Mouse (Mus musculus): ENCODE results near the gene Mapkap1. TPM values are rescaled to one million over a fixed set of nuclear protein-coding genes. Genes with fewer than 3 reads are reported as not detected.

Gene Mapkap1
- polyA plus RNA-seq, 1 experiment from 2014 or later: 30.9 TPM

DNA sequence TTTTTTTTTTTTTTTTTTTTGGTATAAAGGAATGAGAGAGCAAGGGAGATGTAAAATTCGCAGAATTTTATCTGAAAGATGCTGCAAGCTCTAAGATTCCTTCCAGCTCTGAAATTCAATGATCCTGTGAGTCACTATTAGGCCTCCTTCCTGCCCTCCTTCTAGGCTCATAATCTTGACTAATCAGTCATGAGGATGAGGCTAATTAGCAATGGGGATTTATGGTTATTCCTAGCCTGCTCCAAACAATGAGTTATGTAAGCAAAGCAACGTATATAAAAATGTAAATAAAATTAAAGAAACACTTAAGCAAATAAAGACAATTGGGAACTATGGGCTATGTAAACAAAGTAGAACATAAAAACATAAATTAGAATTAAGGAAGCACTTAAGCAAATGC, 32.2 kb upstream of the Mapkap1 start:
- Histone ChIP-seq H3K4me1 (replicated peaks) (peaks cover 27% of the 10 kb centered on the region), H3K4me3 (replicated peaks) (no peak overlapping the region), H3K27me3 (peaks cover 32% of the 10 kb centered on the region), H3K9ac (no peak overlapping the region), H3K9me3 (replicated peaks) (no peaks in the 10 kb centered on the region), H3K36me3 (replicated peaks) (no peaks in the 10 kb centered on the region), H3K27ac (replicated peaks) (no peak overlapping the region), H3K4me2 (no peak overlapping the region)
- no peak for ATAC-seq (ENCODE audit: insufficient read depth)
- 73% methylated on average over 2 of the region's 2 CpGs for WGBS (ENCODE audit: insufficient replicate concordance)

DNA sequence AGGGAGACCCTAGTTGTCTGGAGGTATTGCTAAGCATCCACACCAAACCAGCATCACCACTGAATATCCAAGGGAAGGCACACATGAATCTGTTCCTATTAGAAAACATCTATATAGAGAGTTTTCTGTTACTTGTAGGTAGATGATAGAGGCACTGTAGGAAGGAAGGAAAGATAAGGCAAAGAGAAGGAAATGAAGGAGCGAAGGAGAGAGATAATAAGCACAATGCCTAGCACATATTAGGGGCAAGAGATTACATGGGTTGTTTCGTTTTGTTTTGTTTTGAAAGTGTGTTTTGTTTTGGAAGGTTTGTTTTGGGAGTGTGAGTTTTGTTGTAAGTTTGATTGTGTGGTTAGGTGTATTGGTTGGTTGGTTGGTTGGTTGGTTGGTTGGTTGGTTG, 27.6 kb upstream of the Mapkap1 start:
- 39% methylated on average over 2 of the region's 2 CpGs for WGBS (ENCODE audit: insufficient replicate concordance)
- Histone ChIP-seq H3K4me3 (replicated peaks) (no peak overlapping the region), H3K27ac (replicated peaks) (no peak overlapping the region), H3K4me1 (replicated peaks) (peaks cover 2% of the 10 kb centered on the region), H3K9ac (no peak overlapping the region), H3K27me3 (peaks cover 19% of the 10 kb centered on the region), H3K4me2 (no peak overlapping the region), H3K9me3 (replicated peaks) (no peaks in the 10 kb centered on the region), H3K36me3 (replicated peaks) (no peaks in the 10 kb centered on the region)
- ATAC-seq (ENCODE audit: insufficient read depth): no peak

DNA sequence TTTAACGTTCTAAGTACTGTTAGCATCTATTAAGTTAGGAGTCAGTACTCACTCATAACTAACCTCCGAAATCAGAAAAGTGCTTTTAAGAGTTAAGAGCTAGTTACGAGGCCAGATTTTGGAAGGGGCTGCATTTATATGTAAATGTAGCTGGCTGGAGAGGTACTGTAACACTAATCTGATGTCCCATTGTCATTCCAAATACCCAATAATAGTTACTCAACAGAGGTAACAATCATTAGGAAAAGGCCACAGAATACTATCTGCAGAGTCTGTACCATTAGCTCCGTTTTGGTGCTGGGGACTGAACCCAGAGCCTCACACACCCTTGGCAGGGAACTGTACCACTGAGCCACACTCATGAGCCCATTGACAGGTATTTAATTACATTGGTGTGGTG, 7.0 kb upstream of the Mapkap1 start:
- no peak overlapping the region for H3K9ac ChIP-seq
- ATAC-seq (ENCODE audit: insufficient read depth): no peak
- no peaks in the 10 kb centered on the region for H3K9me3 ChIP-seq (replicated peaks)
- no peak overlapping the region for H3K4me3 ChIP-seq (replicated peaks)
- H3K27ac ChIP-seq (replicated peaks): no peak overlapping the region
- H3K4me1 ChIP-seq (replicated peaks): no peaks in the 10 kb centered on the region
- H3K36me3 ChIP-seq (replicated peaks): no peaks in the 10 kb centered on the region
- H3K4me2 ChIP-seq: no peak overlapping the region
- 55% methylated on average over 4 of the region's 4 CpGs for WGBS (ENCODE audit: insufficient replicate concordance)
- H3K27me3 ChIP-seq: no peaks in the 10 kb centered on the region

DNA sequence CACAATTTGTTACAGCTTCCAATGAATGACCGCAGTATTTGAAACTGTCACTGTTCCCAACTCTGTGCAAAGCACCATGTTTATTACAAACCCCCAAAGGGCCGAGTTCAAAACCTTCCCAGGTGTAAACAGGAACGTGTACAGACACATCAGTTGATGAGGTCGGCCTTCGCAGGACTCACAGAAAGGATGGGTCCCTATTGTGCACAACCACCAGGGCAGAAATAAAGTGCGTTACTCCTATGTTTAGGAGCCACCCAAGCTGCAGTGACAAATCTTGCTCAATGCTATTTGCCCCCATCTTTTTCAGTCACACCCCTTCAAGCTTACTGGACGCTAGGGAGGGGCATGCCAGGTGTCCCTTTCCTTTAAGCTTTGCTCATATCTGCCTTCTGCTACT, 1.0 kb downstream of the Mapkap1 start:
- Histone ChIP-seq H3K4me3 (replicated peaks) (peak overlapping the region; percentile 97), H3K27me3 (no peaks in the 10 kb centered on the region), H3K9me3 (replicated peaks) (no peaks in the 10 kb centered on the region), H3K27ac (replicated peaks) (peak overlapping the region; percentile 84; the same call in 1 of the 2 replicates), H3K4me2 (peak overlapping the region; percentile 85), H3K36me3 (replicated peaks) (no peaks in the 10 kb centered on the region), H3K4me1 (replicated peaks) (peaks cover 20% of the 10 kb centered on the region), H3K9ac (peak overlapping the region; percentile 92)
- WGBS (ENCODE audit: insufficient replicate concordance): 33% methylated on average over 7 of the region's 7 CpGs
- no peak for ATAC-seq (ENCODE audit: insufficient read depth)

DNA sequence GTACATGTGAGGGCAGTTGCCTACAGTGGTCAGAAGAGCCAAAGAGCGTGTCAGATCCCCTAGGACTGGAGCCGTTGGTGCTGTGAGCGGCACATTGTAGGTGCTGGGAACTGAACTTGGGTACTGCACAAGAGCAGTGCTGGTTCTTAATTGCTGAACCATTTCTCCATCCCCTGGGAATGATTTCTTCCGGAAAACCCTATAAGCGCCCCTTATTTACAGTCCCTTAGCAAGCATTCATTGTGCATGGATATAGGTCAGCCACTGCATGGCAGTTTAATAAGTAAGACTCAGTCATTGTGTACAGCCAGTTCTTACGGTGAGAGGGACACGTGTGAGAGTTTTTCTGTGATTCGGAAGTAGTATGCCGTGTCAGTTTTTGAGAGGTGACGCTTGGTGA, 1.8 kb downstream of the Mapkap1 start:
- H3K4me3 ChIP-seq (replicated peaks): no peak overlapping the region
- no peak for ATAC-seq (ENCODE audit: insufficient read depth)
- no peak overlapping the region for H3K27ac ChIP-seq (replicated peaks)
- no peaks in the 10 kb centered on the region for H3K27me3 ChIP-seq
- H3K9ac ChIP-seq: no peak overlapping the region
- 86% methylated on average over 10 of the region's 10 CpGs for WGBS (ENCODE audit: insufficient replicate concordance)
- H3K9me3 ChIP-seq (replicated peaks): no peaks in the 10 kb centered on the region
- no peak overlapping the region for H3K4me2 ChIP-seq
- H3K36me3 ChIP-seq (replicated peaks): no peaks in the 10 kb centered on the region
- H3K4me1 ChIP-seq (replicated peaks): peaks cover 20% of the 10 kb centered on the region

DNA sequence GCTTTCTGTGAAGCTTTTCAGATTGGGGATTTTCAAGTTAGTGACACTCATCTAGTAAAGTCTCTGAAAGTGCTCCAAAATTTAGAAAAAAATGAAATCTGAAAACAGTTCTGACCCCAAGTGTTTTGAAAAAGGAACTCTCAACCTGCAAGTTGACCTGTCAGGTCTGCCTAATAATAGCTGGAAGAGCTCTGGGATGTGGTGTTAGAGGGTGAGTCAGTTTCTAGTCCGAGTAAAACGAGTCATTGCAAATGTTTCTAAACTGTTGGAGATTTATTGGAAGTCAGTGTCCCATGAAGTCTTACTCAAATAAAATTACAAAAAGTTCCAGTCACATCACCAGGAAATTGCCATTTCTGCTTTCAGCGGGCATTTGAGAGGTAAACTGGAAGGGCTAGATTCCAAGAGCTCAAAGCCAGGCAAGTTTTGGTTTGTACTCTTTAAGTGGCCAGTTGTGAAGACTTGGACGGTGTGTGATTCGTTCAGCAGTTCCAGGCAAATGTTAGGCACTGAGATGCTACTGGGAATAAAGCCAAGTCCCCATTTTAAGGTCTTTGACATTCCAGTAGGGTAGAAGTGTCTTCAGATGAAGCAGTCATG, 3.3 kb downstream of the Mapkap1 start:
- no peak overlapping the region for H3K27ac ChIP-seq (replicated peaks)
- 75% methylated on average over 5 of the region's 5 CpGs for WGBS (ENCODE audit: insufficient replicate concordance)
- H3K36me3 ChIP-seq (replicated peaks): no peaks in the 10 kb centered on the region
- no peaks in the 10 kb centered on the region for H3K27me3 ChIP-seq
- H3K4me1 ChIP-seq (replicated peaks): peaks cover 20% of the 10 kb centered on the region
- H3K4me2 ChIP-seq: no peak overlapping the region
- no peak overlapping the region for H3K4me3 ChIP-seq (replicated peaks)
- ATAC-seq (ENCODE audit: insufficient read depth): no peak
- H3K9ac ChIP-seq: no peak overlapping the region
- H3K9me3 ChIP-seq (replicated peaks): no peaks in the 10 kb centered on the region

DNA sequence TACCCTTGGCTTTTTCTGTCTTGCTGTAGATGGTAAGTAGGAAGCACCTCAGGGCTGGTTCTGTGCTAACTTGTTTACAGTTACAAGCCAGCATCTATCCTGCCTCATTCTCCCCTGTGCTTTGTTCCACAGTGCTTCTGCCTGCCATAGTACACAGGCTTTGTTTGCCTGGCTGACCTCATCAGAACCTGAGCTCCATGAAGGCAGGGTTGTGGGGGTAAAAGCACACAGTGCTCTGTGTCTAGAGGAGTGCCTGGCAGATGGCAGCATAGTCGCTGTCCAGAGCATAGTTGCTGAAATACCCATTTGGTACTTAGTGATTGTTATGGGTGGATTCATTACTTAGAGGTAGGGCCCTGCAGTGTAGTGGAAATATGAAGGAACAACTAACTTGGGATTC, 13.7 kb downstream of the Mapkap1 start:
- no peaks in the 10 kb centered on the region for H3K27me3 ChIP-seq
- H3K27ac ChIP-seq (replicated peaks): no peak overlapping the region
- H3K9me3 ChIP-seq (replicated peaks): no peaks in the 10 kb centered on the region
- 55% methylated on average over 1 of the region's 1 CpGs for WGBS (ENCODE audit: insufficient replicate concordance)
- no peak overlapping the region for H3K4me2 ChIP-seq
- no peak overlapping the region for H3K4me3 ChIP-seq (replicated peaks)
- H3K9ac ChIP-seq: no peak overlapping the region
- no peak for ATAC-seq (ENCODE audit: insufficient read depth)
- H3K4me1 ChIP-seq (replicated peaks): no peaks in the 10 kb centered on the region; the same call in 1 of the 2 replicates
- H3K36me3 ChIP-seq (replicated peaks): no peaks in the 10 kb centered on the region

DNA sequence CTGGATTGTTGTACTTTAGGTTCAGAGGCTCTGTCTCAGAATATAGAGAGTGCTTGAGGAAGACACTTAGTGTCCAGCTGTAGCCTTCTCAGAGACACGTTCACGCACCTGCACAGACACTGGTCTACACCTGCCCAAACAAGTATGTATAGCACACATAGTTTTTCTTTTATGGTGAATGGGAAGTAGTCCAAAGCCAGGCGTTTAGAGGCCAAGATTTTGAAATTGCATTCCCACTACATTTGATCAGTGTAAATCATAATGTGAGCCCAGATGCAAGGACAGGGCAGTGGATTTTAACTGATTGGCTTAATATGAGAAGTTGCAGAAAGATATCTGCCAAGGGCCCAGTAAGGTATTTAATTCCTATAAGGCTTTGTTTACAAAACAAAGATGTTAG, 17.6 kb downstream of the Mapkap1 start:
- ATAC-seq (ENCODE audit: insufficient read depth): no peak
- WGBS (ENCODE audit: insufficient replicate concordance): 65% methylated on average over 3 of the region's 3 CpGs

DNA sequence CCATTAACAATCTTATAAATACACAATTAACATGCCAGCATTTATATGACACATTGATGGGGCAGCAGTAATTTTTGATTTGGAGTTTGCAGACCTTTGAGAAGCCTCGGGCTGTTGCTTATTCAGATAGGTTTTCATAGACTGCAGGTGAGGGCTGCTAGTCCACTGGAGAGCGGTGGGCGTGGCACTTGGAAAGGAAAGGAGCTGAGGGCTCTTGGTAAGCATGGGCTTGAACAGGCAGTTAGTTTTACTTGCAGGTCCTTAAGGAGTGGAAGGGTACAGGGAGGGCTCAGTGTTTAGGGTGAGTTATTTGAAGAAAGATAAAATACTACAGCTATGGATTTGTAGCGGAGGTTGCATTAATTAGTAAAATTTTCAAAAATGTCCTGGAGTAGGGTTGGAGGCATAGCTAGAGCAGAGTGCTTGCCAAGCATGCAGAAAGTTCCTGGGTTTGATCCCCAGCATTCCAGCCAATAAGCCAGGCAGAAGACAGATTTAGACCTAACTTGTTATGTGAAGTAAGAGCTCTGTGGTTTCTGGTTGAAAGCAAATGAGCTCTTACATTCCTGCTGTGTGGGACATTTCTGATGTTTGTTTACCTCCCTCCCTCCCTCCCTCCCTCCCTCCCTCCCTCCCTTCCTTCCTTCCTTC, 19.1 kb downstream of the Mapkap1 start:
- Histone ChIP-seq H3K4me1 (replicated peaks) (no peaks in the 10 kb centered on the region), H3K36me3 (replicated peaks) (no peaks in the 10 kb centered on the region), H3K4me2 (no peak overlapping the region), H3K27me3 (no peaks in the 10 kb centered on the region), H3K9ac (no peak overlapping the region), H3K4me3 (replicated peaks) (no peak overlapping the region), H3K27ac (replicated peaks) (no peak overlapping the region), H3K9me3 (replicated peaks) (no peaks in the 10 kb centered on the region)
- ATAC-seq (ENCODE audit: insufficient read depth): no peak
- 73% methylated on average over 4 of the region's 4 CpGs for WGBS (ENCODE audit: insufficient replicate concordance)

More for the DNA sequence above, 17.6 kb downstream of the Mapkap1 start:
- H3K36me3 ChIP-seq (replicated peaks): no peaks in the 10 kb centered on the region
- no peaks in the 10 kb centered on the region for H3K27me3 ChIP-seq
- no peak overlapping the region for H3K9ac ChIP-seq
- H3K4me3 ChIP-seq (replicated peaks): no peak overlapping the region
- H3K4me2 ChIP-seq: no peak overlapping the region
- no peaks in the 10 kb centered on the region for H3K9me3 ChIP-seq (replicated peaks)
- H3K4me1 ChIP-seq (replicated peaks): no peaks in the 10 kb centered on the region; the same call in 1 of the 2 replicates
- no peak overlapping the region for H3K27ac ChIP-seq (replicated peaks)

DNA sequence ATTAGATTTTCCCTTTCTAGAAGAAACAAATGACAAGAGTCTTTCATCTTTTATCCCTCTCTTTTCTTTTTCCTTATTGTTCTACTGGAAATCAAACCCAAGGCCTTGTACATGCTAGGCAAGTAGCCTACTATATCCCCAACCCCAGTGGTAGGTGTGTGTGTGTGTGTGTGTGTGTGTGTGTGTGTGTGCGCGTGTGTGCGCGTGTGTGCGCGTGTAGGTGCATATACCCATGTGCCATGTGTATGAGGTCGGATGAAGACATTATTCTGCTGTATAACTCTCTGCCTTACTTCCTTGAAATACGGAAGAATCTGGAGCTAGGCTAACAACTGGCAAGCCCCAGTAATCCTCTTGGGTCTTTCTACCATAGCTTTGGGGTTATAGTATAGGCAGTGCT, 24.1 kb downstream of the Mapkap1 start:
- H3K9me3 ChIP-seq (replicated peaks): no peaks in the 10 kb centered on the region
- no peak overlapping the region for H3K4me2 ChIP-seq
- 74% methylated on average over 8 of the region's 8 CpGs for WGBS (ENCODE audit: insufficient replicate concordance)
- no peak overlapping the region for H3K4me3 ChIP-seq (replicated peaks)
- no peak overlapping the region for H3K27ac ChIP-seq (replicated peaks)
- no peaks in the 10 kb centered on the region for H3K27me3 ChIP-seq
- no peak overlapping the region for H3K9ac ChIP-seq
- no peaks in the 10 kb centered on the region for H3K4me1 ChIP-seq (replicated peaks)
- ATAC-seq (ENCODE audit: insufficient read depth): no peak
- H3K36me3 ChIP-seq (replicated peaks): no peaks in the 10 kb centered on the region

DNA sequence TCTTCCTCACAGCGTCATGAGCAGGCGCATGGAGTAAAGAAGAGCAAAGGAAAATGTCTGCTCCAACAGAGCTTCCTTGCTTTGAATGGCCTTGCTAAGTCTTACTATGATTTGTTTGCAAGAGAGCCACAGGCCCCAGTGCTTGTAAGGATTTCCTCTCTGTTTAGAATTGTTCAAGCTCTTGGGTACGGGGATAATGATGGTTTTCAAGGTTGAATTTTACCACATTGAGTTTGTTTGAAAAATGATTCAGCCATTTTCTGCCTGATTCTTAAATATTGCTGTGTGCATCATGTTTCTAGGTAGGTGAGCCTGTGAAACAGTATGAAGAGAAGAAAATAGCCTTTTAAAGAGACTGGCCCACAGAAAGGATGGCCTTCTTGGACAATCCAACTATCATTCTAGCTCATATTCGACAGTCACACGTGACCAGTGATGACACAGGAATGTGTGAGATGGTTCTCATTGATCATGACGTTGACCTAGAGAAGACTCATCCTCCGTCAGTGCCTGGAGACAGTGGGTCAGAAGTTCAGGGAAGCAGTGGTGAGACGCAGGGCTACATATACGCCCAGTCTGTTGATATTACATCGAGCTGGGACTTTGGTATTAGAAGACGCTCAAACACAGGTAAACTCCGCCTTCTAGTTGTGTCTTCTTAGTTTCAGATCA, 25.3 kb downstream of the Mapkap1 start:
- no peak for ATAC-seq (ENCODE audit: insufficient read depth)
- H3K9ac ChIP-seq: no peak overlapping the region
- H3K4me1 ChIP-seq (replicated peaks): no peaks in the 10 kb centered on the region
- H3K36me3 ChIP-seq (replicated peaks): peaks cover 3% of the 10 kb centered on the region
- no peaks in the 10 kb centered on the region for H3K9me3 ChIP-seq (replicated peaks)
- H3K4me3 ChIP-seq (replicated peaks): no peak overlapping the region
- no peak overlapping the region for H3K27ac ChIP-seq (replicated peaks)
- no peaks in the 10 kb centered on the region for H3K27me3 ChIP-seq
- H3K4me2 ChIP-seq: no peak overlapping the region
- 77% methylated on average over 12 of the region's 12 CpGs for WGBS (ENCODE audit: insufficient replicate concordance)
